Mouse (Mus musculus) neural tube, embryonic 11.5 days (tissue): ENCODE data around the gene Nme7. TPM values are rescaled to one million over a fixed set of nuclear protein-coding genes. Genes with fewer than 3 reads are reported as not detected.

ENCODE experiments used
- ATAC-seq: fragments of 200-750 bp; cut with Nextera tagmentation; 2 replicates; pipeline ENCODE4 v1.8.0; 2017; ENCODE audit warnings: moderate number of reproducible peaks, mild to moderate bottlenecking, moderate TSS enrichment, moderate library complexity; ENCODE audit not compliant: insufficient read depth, low FRiP score, low TSS enrichment
- DNase-seq: peaks from one replicate; pipeline ENCODE4 v3.0.0-alpha.2; 2015; ENCODE audit warnings: low spot score
- H3K27ac ChIP-seq: fragments of 300-500 bp; sonication (generic); 2 replicates; pipeline ENCODE4 v1.5.1; 2014; ENCODE audit warnings: low read depth, mild to moderate bottlenecking, low read length
- H3K27me3 ChIP-seq: fragments of 300-500 bp; sonication (generic); 2 replicates; pipeline ENCODE4 v1.6.1; 2014; ENCODE audit warnings: mild to moderate bottlenecking, low read length, mixed read lengths; ENCODE audit not compliant: control insufficient read depth, insufficient read depth
- H3K36me3 ChIP-seq: fragments of 300-500 bp; sonication (generic); 2 replicates; pipeline ENCODE4 v1.6.1; 2014; ENCODE audit warnings: mild to moderate bottlenecking, low read length, moderate library complexity, mixed read lengths; ENCODE audit not compliant: control insufficient read depth, insufficient read depth
- H3K4me1 ChIP-seq: fragments of 300-500 bp; sonication (generic); 2 replicates; pipeline ENCODE4 v1.6.1; 2014; ENCODE audit warnings: low read length, mixed read lengths; ENCODE audit not compliant: control insufficient read depth, insufficient read depth
- H3K4me2 ChIP-seq: fragments of 300-500 bp; sonication (generic); 2 replicates; pipeline ENCODE4 v1.6.1; 2014; ENCODE audit warnings: low read depth, mild to moderate bottlenecking, moderate library complexity
- H3K4me3 ChIP-seq: fragments of 300-500 bp; sonication (generic); 2 replicates; pipeline ENCODE4 v1.5.1; 2014; ENCODE audit warnings: low read depth, low read length
- H3K9ac ChIP-seq: fragments of 300-500 bp; sonication (generic); 2 replicates; pipeline ENCODE4 v1.6.1; 2014; ENCODE audit warnings: mild to moderate bottlenecking, low read length
- H3K9me3 ChIP-seq: fragments of 300-500 bp; sonication (generic); 2 replicates; pipeline ENCODE4 v1.6.1; 2016; ENCODE audit warnings: low read length; ENCODE audit not compliant: control insufficient read depth
- WGBS: fragments of 180-500 bp; shearing (Covaris S2); extraction: QIAGEN DNeasy Blood & Tissue Kit; methylation state at CpG from one replicate; pipeline ENCODE4 v1.1.7; 2014; 5-methylcytosine and 5-hydroxymethylcytosine counted together
- polyA plus RNA-seq: library from polyadenylated mRNA; unstranded; fragments of >200 nt; fragmentation: Nextera tagmentation; extraction: Ambion mirVana; gene quantifications from 2 replicates; pipeline ENCODE4 v1.2.1, GENCODE M21; 2014

The Nme7 gene
- polyA plus RNA-seq, 1 experiment from 2014 or later, result 32.4 TPM

GRCm38 (mm10) chr1:164284007-164284406, 19.9 kb upstream of the Nme7 start:
- Histone ChIP-seq H3K36me3 (no peaks in the 10 kb centered on the region), H3K4me2 (no peak overlapping the region), H3K4me1 (no peaks in the 10 kb centered on the region), H3K27ac (no peak overlapping the region), H3K4me3 (no peak overlapping the region), H3K9me3 (no peaks in the 10 kb centered on the region), H3K9ac (no peak overlapping the region), H3K27me3 (no peaks in the 10 kb centered on the region)
- 91% methylated on average over 3 of the region's 3 CpGs for WGBS
- no peak for DNase-seq
- no peak for ATAC-seq

GRCm38 (mm10) chr1:164287406-164287805, 16.5 kb upstream of the Nme7 start:
- Histone ChIP-seq H3K9ac (no peak overlapping the region), H3K4me1 (no peaks in the 10 kb centered on the region), H3K4me2 (no peak overlapping the region), H3K4me3 (no peak overlapping the region), H3K27ac (no peak overlapping the region), H3K9me3 (no peaks in the 10 kb centered on the region), H3K36me3 (no peaks in the 10 kb centered on the region; the same call in 1 of the 2 replicates), H3K27me3 (no peaks in the 10 kb centered on the region)
- DNase-seq (no peak), ATAC-seq (no peak)
- WGBS, result 68% methylated on average over 15 of the region's 15 CpGs

- ATAC-seq, result no peak
- Histone ChIP-seq H3K36me3 (peaks cover 2% of the 10 kb centered on the region), H3K4me2 (no peak overlapping the region), H3K4me1 (no peaks in the 10 kb centered on the region), H3K9me3 (no peaks in the 10 kb centered on the region), H3K27me3 (no peaks in the 10 kb centered on the region), H3K4me3 (no peak overlapping the region), H3K9ac (no peak overlapping the region), H3K27ac (no peak overlapping the region)
- DNase-seq, result no peak
- WGBS, result 93% methylated on average over 5 of the region's 5 CpGs
These were observed 11.9 kb upstream of the Nme7 start for GRCm38 (mm10) chr1:164292040-164292439.

DNA sequence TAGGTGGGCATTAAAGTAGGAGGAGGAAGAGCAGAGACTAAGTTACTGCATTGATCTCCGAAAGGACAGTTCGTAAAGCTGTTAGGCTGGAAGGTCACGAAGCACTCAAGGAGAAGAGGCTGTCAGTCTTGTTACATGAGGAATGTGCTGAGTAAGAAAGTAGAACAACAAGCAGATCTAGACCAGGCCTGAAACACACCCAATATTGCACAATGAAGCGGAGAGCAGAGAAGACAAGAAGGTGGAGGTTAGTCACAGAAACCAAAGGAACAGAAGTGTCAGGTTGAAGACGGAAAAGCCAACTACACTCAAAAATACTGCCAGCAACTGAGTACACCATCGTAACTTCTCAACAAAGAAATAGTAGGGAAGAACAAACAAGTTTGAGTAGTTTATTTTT, 9.8 kb upstream of the Nme7 start:
- Histone ChIP-seq H3K9ac (no peak overlapping the region), H3K9me3 (no peaks in the 10 kb centered on the region), H3K4me3 (no peak overlapping the region)

GRCm38 (mm10) chr1:164296473-164296872, 7.4 kb upstream of the Nme7 start:
- Histone ChIP-seq H3K9me3 (no peaks in the 10 kb centered on the region), H3K27ac (no peak overlapping the region), H3K4me3 (no peak overlapping the region), H3K4me1 (no peaks in the 10 kb centered on the region), H3K4me2 (no peak overlapping the region), H3K27me3 (no peaks in the 10 kb centered on the region), H3K36me3 (peaks cover 11% of the 10 kb centered on the region), H3K9ac (no peak overlapping the region)
- DNase-seq (no peak), ATAC-seq (no peak)
- WGBS, result 96% methylated on average over 4 of the region's 5 CpGs

More for the DNA sequence above, 9.8 kb upstream of the Nme7 start:
- Histone ChIP-seq H3K4me2 (no peak overlapping the region), H3K36me3 (peaks cover 4% of the 10 kb centered on the region), H3K27ac (no peak overlapping the region), H3K27me3 (no peaks in the 10 kb centered on the region), H3K4me1 (no peaks in the 10 kb centered on the region)
- no peak for DNase-seq
- ATAC-seq, result no peak
- WGBS, result 91% methylated on average over 6 of the region's 6 CpGs

DNA sequence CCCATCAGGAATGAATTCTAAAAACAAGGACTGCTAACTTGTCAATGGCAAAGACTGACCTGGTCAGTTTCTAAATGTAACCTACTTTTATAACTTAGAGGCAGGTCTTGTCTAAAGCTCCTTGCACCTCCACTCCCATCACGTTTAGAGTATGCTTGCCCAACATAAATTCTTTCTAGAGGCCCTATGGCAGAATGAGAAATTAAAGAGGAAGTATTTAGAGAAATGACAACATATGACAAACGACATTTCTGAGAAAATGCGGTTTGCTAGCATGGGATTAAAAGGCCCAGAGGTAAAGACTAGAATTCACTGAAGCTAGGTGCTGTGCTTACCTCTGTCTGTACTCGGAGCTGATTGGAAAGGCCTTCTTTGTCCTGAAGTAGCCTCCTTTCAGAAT, 2.0 kb upstream of the Nme7 start:
- Histone ChIP-seq H3K27me3 (no peaks in the 10 kb centered on the region), H3K9ac (no peak overlapping the region), H3K4me1 (no peaks in the 10 kb centered on the region), H3K4me3 (no peak overlapping the region), H3K36me3 (peaks cover 8% of the 10 kb centered on the region), H3K9me3 (no peaks in the 10 kb centered on the region), H3K4me2 (no peak overlapping the region), H3K27ac (no peak overlapping the region)
- ATAC-seq (no peak), DNase-seq (no peak)
- WGBS, result 93% methylated on average over 4 of the region's 4 CpGs

DNA sequence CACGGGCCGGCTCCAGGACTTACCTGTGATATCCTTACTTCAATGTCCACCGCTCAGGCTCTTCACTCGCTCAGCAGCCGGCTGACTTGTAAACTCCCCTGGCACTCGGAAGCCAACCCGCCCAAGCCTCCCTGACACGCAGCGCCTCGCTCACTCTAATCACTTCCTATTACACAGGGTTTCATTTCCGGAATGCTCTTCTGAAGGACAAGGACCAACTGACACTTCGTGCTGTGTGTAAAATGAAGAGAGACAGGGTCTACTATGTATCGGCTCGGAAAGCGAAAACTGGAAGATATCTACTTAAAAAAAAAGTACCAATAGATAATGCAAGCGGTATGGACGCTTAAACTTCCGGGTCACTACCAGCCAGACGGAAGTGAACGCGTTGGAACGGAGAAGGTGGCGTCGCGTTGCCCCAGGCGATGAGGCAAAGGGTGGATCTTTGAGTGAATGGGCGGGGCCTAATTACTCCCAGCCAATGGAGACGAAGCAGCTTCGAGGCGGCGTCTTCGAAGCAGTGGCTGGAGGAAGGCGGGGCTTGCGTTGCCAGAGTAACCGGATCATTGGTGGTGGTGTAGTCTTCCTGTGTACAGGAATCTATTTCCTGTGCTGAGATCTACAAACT, 3.3 kb downstream of the Nme7 start, which contains the start of gene Blzf1:
Blzf1 (minus strand) TSS at position 366 of the 628 bp plus-strand sequence.
- H3K27ac ChIP-seq, result no peak within 1 kb of the TSS
- no peaks in the 10 kb centered on the region for H3K36me3 ChIP-seq
- H3K4me3 ChIP-seq, result peak within 1 kb of the TSS; percentile 80
- peak within 1 kb of the TSS; percentile 75 for H3K9ac ChIP-seq
- peak; percentile 99 for ATAC-seq
- no peaks in the 10 kb centered on the region for H3K4me1 ChIP-seq
- H3K4me2 ChIP-seq, result peak within 1 kb of the TSS; percentile 62
- peak; percentile 98 for DNase-seq
- H3K27me3 ChIP-seq, result no peaks in the 10 kb centered on the region
- H3K9me3 ChIP-seq, result no peaks in the 10 kb centered on the region
- WGBS, result under 1% methylated on average over 35 of the region's 35 CpGs

DNA sequence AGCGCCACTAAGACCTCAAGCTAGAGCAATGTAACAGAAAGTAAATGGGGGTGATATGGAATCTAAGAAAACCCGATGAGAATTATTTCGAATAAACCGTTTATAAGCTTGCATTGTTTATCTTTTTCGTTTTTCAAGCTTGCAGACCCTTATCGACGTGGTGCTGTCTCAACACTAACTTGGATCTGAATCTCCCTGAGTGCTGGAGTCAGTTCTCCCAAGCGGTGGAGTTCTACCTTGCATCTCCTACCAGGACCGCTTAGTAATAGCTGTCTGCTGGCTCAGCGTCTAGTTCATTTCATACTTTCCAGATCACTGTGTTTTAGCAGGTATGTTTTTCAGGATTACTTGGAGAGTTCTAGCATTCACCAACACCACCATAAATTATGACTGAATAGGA, 4.0 kb downstream of the Nme7 start:
- Histone ChIP-seq H3K4me3 (peak overlapping the region; percentile 80), H3K4me2 (peak overlapping the region; percentile 55), H3K27ac (no peak overlapping the region), H3K27me3 (no peaks in the 10 kb centered on the region), H3K9me3 (no peaks in the 10 kb centered on the region), H3K9ac (peak overlapping the region; percentile 19), H3K4me1 (no peaks in the 10 kb centered on the region), H3K36me3 (no peaks in the 10 kb centered on the region)
- ATAC-seq (0 out of 2 replicates have a peak, but pooled peaks have one; percentile 7), DNase-seq (no peak)
- 14% methylated on average over 10 of the region's 10 CpGs for WGBS

GRCm38 (mm10) chr1:164314085-164314484, 10.2 kb downstream of the Nme7 start:
- Histone ChIP-seq H3K4me1 (no peaks in the 10 kb centered on the region), H3K9me3 (no peaks in the 10 kb centered on the region), H3K27me3 (no peaks in the 10 kb centered on the region), H3K36me3 (no peaks in the 10 kb centered on the region), H3K4me3 (no peak overlapping the region), H3K27ac (no peak overlapping the region), H3K9ac (no peak overlapping the region), H3K4me2 (no peak overlapping the region)
- ATAC-seq (no peak), DNase-seq (no peak)
- WGBS, result 92% methylated on average over 5 of the region's 5 CpGs
